Mouse (Mus musculus) MEL (cell line): Measurements from ENCODE around the gene Cdkl2. TPM values are rescaled to one million over a fixed set of nuclear protein-coding genes. Genes with fewer than 3 reads are reported as not detected.

Source experiments
- DNase-seq: peaks from one replicate; pipeline ENCODE4 v3.0.0; 2011; ENCODE audit warnings: low read depth, low spot score
- H3K27ac ChIP-seq: 2 replicates; pipeline ENCODE4 v1.5.1; 2012; ENCODE audit warnings: low read depth, mild to moderate bottlenecking, control low read depth, low read length, moderate library complexity; ENCODE audit not compliant: control insufficient read depth
- H3K27me3 ChIP-seq, 2 experiments: fragments of 150-350 bp in 1 of 2; sonication (generic) in 1 of 2; 2 replicates each; pipeline ENCODE4 v1.6.1; 2012; ENCODE audit warnings: low read length in 2 of 2, mild to moderate bottlenecking in 2 of 2, improper control_type of control experiment in 1 of 2, moderate library complexity in 1 of 2; ENCODE audit not compliant: insufficient read depth in 2 of 2, control insufficient read depth in 1 of 2
- H3K36me3 ChIP-seq, 2 experiments: 2 replicates each; pipeline ENCODE4 v1.6.1; 2012 to 2014; ENCODE audit warnings: low read length in 2 of 2, improper control_type of control experiment in 1 of 2, inconsistent platforms in 1 of 2, mild to moderate bottlenecking in 1 of 2; ENCODE audit not compliant: insufficient read depth in 2 of 2, control insufficient read depth in 1 of 2
- H3K4me1 ChIP-seq, 2 experiments: fragments of 150-350 bp in 1 of 2; sonication (generic) in 1 of 2; 2 replicates each; pipeline ENCODE4 v1.6.1; 2012; ENCODE audit warnings: low read length in 2 of 2, improper control_type of control experiment in 1 of 2, mild to moderate bottlenecking in 1 of 2; ENCODE audit not compliant: insufficient read depth in 2 of 2, control insufficient read depth in 1 of 2
- H3K4me3 ChIP-seq, 2 experiments: fragments of 150-350 bp in 1 of 2; sonication (generic) in 1 of 2; 2 replicates each; pipeline ENCODE4 v1.5.1; 2012; ENCODE audit warnings: low read depth in 2 of 2, low read length in 2 of 2, mild to moderate bottlenecking in 2 of 2, moderate library complexity in 2 of 2, control low read depth in 1 of 2, improper control_type of control experiment in 1 of 2; ENCODE audit not compliant: control insufficient read depth in 1 of 2, insufficient read depth in 1 of 2
- H3K79me2 ChIP-seq: 2 replicates; pipeline ENCODE4 v1.6.1; 2012; ENCODE audit warnings: mild to moderate bottlenecking, low read length, moderate library complexity; ENCODE audit not compliant: control insufficient read depth, poor library complexity, insufficient read depth
- H3K9ac ChIP-seq: 2 replicates; pipeline ENCODE4 v1.6.1; 2012; ENCODE audit warnings: low read depth, mild to moderate bottlenecking, control low read depth, low read length, moderate library complexity; ENCODE audit not compliant: control insufficient read depth, poor library complexity, severe bottlenecking
- H3K9me3 ChIP-seq: fragments of 150-350 bp; sonication (generic); replicated peaks from 2 replicates; pipeline ENCODE4 v1.6.1; 2012; ENCODE audit warnings: mild to moderate bottlenecking, low read length, improper control_type of control experiment, moderate library complexity; ENCODE audit not compliant: insufficient read depth
- CHD1 ChIP-seq: IDR thresholded peaks from 2 replicates; pipeline ENCODE4 v1.6.1; 2012; ENCODE audit warnings: low read depth, mild to moderate bottlenecking, inconsistent platforms, low read length, improper control_type of control experiment
- E2F4 ChIP-seq: IDR thresholded peaks from 2 replicates; pipeline ENCODE4 v1.6.1; 2011; ENCODE audit warnings: low read depth, low read length, improper control_type of control experiment, borderline replicate concordance
- ELF1 ChIP-seq: IDR thresholded peaks from 2 replicates; pipeline ENCODE4 v1.6.1; 2014; ENCODE audit warnings: low read depth, mild to moderate bottlenecking, inconsistent platforms, low read length, improper control_type of control experiment, moderate library complexity
- ETS1 ChIP-seq: IDR thresholded peaks from 2 replicates; pipeline ENCODE4 v1.6.1; 2012; ENCODE audit warnings: low read depth, mild to moderate bottlenecking, inconsistent platforms, low read length, improper control_type of control experiment, moderate library complexity
- GATA1 ChIP-seq: IDR thresholded peaks from 2 replicates; pipeline ENCODE4 v1.6.1; 2011; ENCODE audit warnings: low read depth, low read length, improper control_type of control experiment
- HCFC1 ChIP-seq: IDR thresholded peaks from 2 replicates; pipeline ENCODE4 v1.6.1; 2012; ENCODE audit warnings: low read depth, mild to moderate bottlenecking, inconsistent platforms, low read length, improper control_type of control experiment, moderate library complexity
- JUND ChIP-seq: IDR thresholded peaks from 2 replicates; pipeline ENCODE4 v1.6.1; 2011; ENCODE audit warnings: low read depth, mild to moderate bottlenecking, improper control_type of control experiment, low read length
- KAT2A ChIP-seq: conservative IDR thresholded peaks from 2 replicates; pipeline ENCODE4 v1.6.1; 2012; ENCODE audit warnings: low read depth, low read length, improper control_type of control experiment, inconsistent platforms
- MAFK ChIP-seq: IDR thresholded peaks from 2 replicates; pipeline ENCODE4 v1.6.1; 2011; ENCODE audit warnings: low read depth, mild to moderate bottlenecking, low read length, improper control_type of control experiment, borderline replicate concordance
- MAX ChIP-seq: IDR thresholded peaks from 2 replicates; pipeline ENCODE4 v1.6.1; 2011; ENCODE audit warnings: low read length, improper control_type of control experiment
- MAZ ChIP-seq: IDR thresholded peaks from 2 replicates; pipeline ENCODE4 v1.6.1; 2012; ENCODE audit warnings: low read depth, mild to moderate bottlenecking, inconsistent platforms, low read length, improper control_type of control experiment
- NRF1 ChIP-seq: IDR thresholded peaks from 2 replicates; pipeline ENCODE4 v1.6.1; 2014; ENCODE audit warnings: low read depth, mild to moderate bottlenecking, inconsistent platforms, low read length, improper control_type of control experiment, moderate library complexity; ENCODE audit not compliant: poor library complexity, insufficient read depth, severe bottlenecking
- POLR2A ChIP-seq, 2 experiments: IDR thresholded peaks; 2 replicates each; pipeline ENCODE4 v1.6.1; 2011 to 2012; ENCODE audit warnings: low read length in 2 of 2, mild to moderate bottlenecking in 2 of 2, control low read depth in 1 of 2, improper control_type of control experiment in 1 of 2, low read depth in 1 of 2, moderate library complexity in 1 of 2; ENCODE audit not compliant: control insufficient read depth in 1 of 2, insufficient read depth in 1 of 2, poor library complexity in 1 of 2
- POLR2AphosphoS2 ChIP-seq: IDR thresholded peaks from 2 replicates; pipeline ENCODE4 v1.6.1; 2011; ENCODE audit warnings: low read length, improper control_type of control experiment
- POLR2AphosphoS5 ChIP-seq: IDR thresholded peaks from 2 replicates; pipeline ENCODE4 v1.6.1; 2012; ENCODE audit warnings: low read depth, borderline replicate concordance, mild to moderate bottlenecking, inconsistent platforms, low read length, moderate library complexity, mixed read lengths
- RCOR1 ChIP-seq: IDR thresholded peaks from 2 replicates; pipeline ENCODE4 v1.6.1; 2012; ENCODE audit warnings: low read depth, mild to moderate bottlenecking, inconsistent platforms, low read length, improper control_type of control experiment
- SIN3A ChIP-seq: IDR thresholded peaks from 2 replicates; pipeline ENCODE4 v1.6.1; 2012; ENCODE audit warnings: low read length, improper control_type of control experiment, inconsistent platforms
- SMC3 ChIP-seq: IDR thresholded peaks from 2 replicates; pipeline ENCODE4 v1.6.1; 2011; ENCODE audit warnings: low read depth, low read length, improper control_type of control experiment
- TAL1 ChIP-seq: IDR thresholded peaks from 2 replicates; pipeline ENCODE4 v1.6.1; 2012; ENCODE audit warnings: mild to moderate bottlenecking, inconsistent platforms, low read length, moderate library complexity, mixed read lengths
- TBP ChIP-seq: IDR thresholded peaks from 2 replicates; pipeline ENCODE4 v1.8.0; 2011; ENCODE audit warnings: low read depth, low read length, improper control_type of control experiment
- TCF12 ChIP-seq: IDR thresholded peaks from 2 replicates; pipeline ENCODE4 v1.6.1; 2014; ENCODE audit warnings: low read depth, mild to moderate bottlenecking, inconsistent platforms, low read length, improper control_type of control experiment, moderate library complexity
- ZKSCAN1 ChIP-seq: IDR thresholded peaks from 2 replicates; pipeline ENCODE4 v1.6.1; 2012; ENCODE audit warnings: low read depth, mild to moderate bottlenecking, inconsistent platforms, low read length, improper control_type of control experiment, moderate library complexity
- ZMIZ1 ChIP-seq: IDR thresholded peaks from 2 replicates; pipeline ENCODE4 v1.6.1; 2012; ENCODE audit warnings: low read depth, mild to moderate bottlenecking, inconsistent platforms, low read length, improper control_type of control experiment, moderate library complexity
- polyA plus RNA-seq, 2 experiments: library from polyadenylated mRNA; stranded (reverse) in 1 of 2; unstranded in 1 of 2; fragments of >175 nt in 1 of 2; fragments of >200 nt in 1 of 2; gene quantifications; 2 replicates each; pipeline versions ENCODE4 v1.2.1 to v1.2.4; 2012; ENCODE audit warnings: low replicate concordance in 2 of 2, low read depth in 1 of 2; ENCODE audit not compliant: insufficient read length in 2 of 2, insufficient read depth in 1 of 2, missing spikeins in 1 of 2
- total RNA-seq: library from RNA; depleted of rRNA; stranded (reverse); fragments of 300-350 nt; gene quantifications from 2 replicates; pipeline ENCODE4 v1.2.3, GENCODE M21; 2012

Cdkl2 gene
- total and polyA plus RNA-seq, 3 experiments = 0.08 to 0.53 TPM; not detected in 1

DNA sequence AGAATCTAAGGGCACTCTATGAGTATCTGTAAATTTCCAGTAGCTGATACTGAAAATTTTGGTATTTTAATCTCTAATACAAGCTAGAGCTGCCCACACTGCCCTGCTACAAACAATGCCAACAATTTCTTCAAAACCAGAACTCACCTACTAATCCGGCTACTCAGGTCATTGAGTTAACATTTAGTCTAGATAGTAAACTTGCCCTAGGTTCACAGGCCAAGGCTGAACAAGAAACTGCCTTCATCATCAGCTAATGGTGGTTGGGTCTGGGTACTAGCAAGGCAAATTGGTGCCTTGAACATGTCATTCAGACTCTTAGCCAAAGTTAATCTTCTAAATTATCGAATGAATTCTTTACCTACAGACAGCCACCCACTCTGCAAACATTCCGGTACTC lies 37.6 kb upstream of the Cdkl2 start:
- TF ChIP-seq POLR2AphosphoS2 (no peak), SIN3A (no peak), E2F4 (no peak), TAL1 (no peak), GATA1 (no peak), ZKSCAN1 (no peak), ELF1 (no peak), ETS1 (no peak), POLR2A (IDR thresholded peaks at IDR 0.05; ENCODE audit: control insufficient read depth in 1 of 2, insufficient read depth in 1 of 2, low read depth in 1 of 2, low read length in 2 of 2, poor library complexity in 1 of 2) (no peak), NRF1 (no peak), MAX (no peak), TCF12 (no peak), RCOR1 (no peak), POLR2AphosphoS5 (no peak), KAT2A (no peak), MAFK (no peak), JUND (no peak), TBP (no peak)
- TF ChIP-seq, all 39 proteins: peak for 0
- H3K4me3 ChIP-seq = peak overlapping the region; percentile 7 to 76; a peak in 3 of 4 replicates
- H3K79me2 ChIP-seq = peaks cover 60% of the 10 kb centered on the region
- H3K36me3 ChIP-seq = peaks cover 0 to 35% of the 10 kb centered on the region in 2 experiments
- peak overlapping the region; percentile 81 for H3K9ac ChIP-seq
- H3K9me3 ChIP-seq = no peaks in the 10 kb centered on the region
- no peak overlapping the region for H3K27ac ChIP-seq
- no peaks in the 10 kb centered on the region for H3K27me3 ChIP-seq
- DNase-seq = peak; percentile 15
- H3K4me1 ChIP-seq = peaks cover 15 to 24% of the 10 kb centered on the region in 2 experiments

- Histone ChIP-seq H3K9me3 (no peaks in the 10 kb centered on the region), H3K27ac (no peak overlapping the region), H3K79me2 (peaks cover 64% of the 10 kb centered on the region), H3K36me3 (peaks cover 0 to 35% of the 10 kb centered on the region in 2 experiments), H3K27me3 (no peaks in the 10 kb centered on the region), H3K4me3 (no peak overlapping the region), H3K9ac (no peak overlapping the region), H3K4me1 (peaks cover 15 to 24% of the 10 kb centered on the region in 2 experiments)
- no peak for DNase-seq
- TF ChIP-seq MAX (no peak), E2F4 (no peak), ZMIZ1 (no peak), HCFC1 (no peak), MAZ (no peak), TAL1 (no peak), SMC3 (no peak), CHD1 (no peak), JUND (no peak)
Observed at GRCm38 (mm10) chr5:92080400-92080799, 36.7 kb upstream of the Cdkl2 start.
